Mouse (Mus musculus) thymus, postnatal 4 days (tissue): ENCODE data around the gene Pik3ca.

ENCODE experiments used
- DNase-seq: peaks from one replicate; pipeline ENCODE4 v3.0.0; 2021

The Pik3ca gene

GRCm38 (mm10) chr3:32454329-32455021 is 57.0 kb downstream of the Pik3ca start:
- no peak for DNase-seq

GRCm38 (mm10) chr3:32459777-32460176 is 62.3 kb downstream of the Pik3ca start:
- DNase-seq, result peak; percentile 74

- no peak for DNase-seq
Observed at GRCm38 (mm10) chr3:32467321-32467720, 69.8 kb downstream of the Pik3ca start.

GRCm38 (mm10) chr3:32468411-32468810 is 70.9 kb downstream of the Pik3ca start:
- DNase-seq, result no peak

- DNase-seq, result no peak
Observed at GRCm38 (mm10) chr3:32470449-32470848, 73.0 kb downstream of the Pik3ca start.

GRCm38 (mm10) chr3:32471098-32471497 is 73.6 kb downstream of the Pik3ca start:
- no peak for DNase-seq

- no peak for DNase-seq
Observed at GRCm38 (mm10) chr3:32472191-32472900, 74.9 kb downstream of the Pik3ca start.

- no peak for DNase-seq
Observed at GRCm38 (mm10) chr3:32473184-32473583, 75.7 kb downstream of the Pik3ca start.

GRCm38 (mm10) chr3:32479961-32480360 is 82.5 kb downstream of the Pik3ca start:
- DNase-seq, result no peak

- no peak for DNase-seq
Observed at GRCm38 (mm10) chr3:32483035-32483434, 85.6 kb downstream of the Pik3ca start.

- DNase-seq, result no peak
Observed at GRCm38 (mm10) chr3:32486543-32486942, 89.1 kb downstream of the Pik3ca start.

GRCm38 (mm10) chr3:32488172-32488571 is 90.7 kb downstream of the Pik3ca start:
- no peak for DNase-seq

- DNase-seq, result no peak
Observed at GRCm38 (mm10) chr3:32490076-32490927, 92.8 kb downstream of the Pik3ca start.

GRCm38 (mm10) chr3:32490928-32491315 is 93.5 kb downstream of the Pik3ca start:
- DNase-seq, result no peak

- no peak for DNase-seq
Observed at GRCm38 (mm10) chr3:32492097-32493090, 94.9 kb downstream of the Pik3ca start, which contains the start of gene Kcnmb3. Gene Kcnmb3 (minus strand): TSS chr3:32492231.

GRCm38 (mm10) chr3:32494387-32495087 is 97.1 kb downstream of the Pik3ca start:
- peak; percentile 73 for DNase-seq

- DNase-seq, result no peak
Observed at GRCm38 (mm10) chr3:32495088-32495770, 97.8 kb downstream of the Pik3ca start.

GRCm38 (mm10) chr3:32495856-32496710 is 98.6 kb downstream of the Pik3ca start:
- DNase-seq, result no peak

- DNase-seq, result no peak
Observed at GRCm38 (mm10) chr3:32496711-32497070, 99.2 kb downstream of the Pik3ca start.

- DNase-seq, result no peak
Observed at GRCm38 (mm10) chr3:32500346-32500745, 102.9 kb downstream of the Pik3ca start.
